Mouse (Mus musculus): ENCODE measurements around the gene Abhd6.

Abhd6 gene

DNA sequence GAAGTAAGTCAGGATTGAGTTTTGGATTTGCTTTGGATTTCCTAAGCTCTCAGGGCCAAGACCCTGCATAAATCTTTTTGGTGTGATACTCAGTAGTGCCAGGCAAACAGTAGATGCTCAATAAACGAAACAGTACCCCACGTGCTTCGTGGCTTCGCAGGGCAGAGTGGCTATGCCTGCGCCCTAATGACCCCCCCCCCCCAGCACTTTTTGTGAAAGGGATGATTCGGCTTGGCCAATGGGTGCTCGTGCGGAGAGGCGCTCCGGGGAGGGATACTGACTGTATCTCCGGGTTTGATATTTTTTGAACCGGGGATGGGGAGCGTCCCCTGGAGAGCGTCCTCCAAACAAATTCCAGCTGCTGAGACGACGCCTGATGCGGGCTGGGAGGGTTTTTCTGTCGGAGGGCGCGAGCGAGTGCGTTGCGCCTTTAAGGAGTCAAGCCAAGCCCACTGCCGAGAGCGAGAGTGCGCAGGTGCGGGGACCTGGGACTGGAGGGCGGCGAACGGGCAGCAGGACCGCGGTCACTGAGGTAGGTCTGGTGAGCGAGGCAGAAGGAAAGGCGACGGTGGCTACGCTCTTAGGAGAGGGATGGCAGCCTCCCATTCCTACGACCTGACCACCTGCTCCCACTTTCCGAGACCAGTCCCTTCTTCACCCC, at the start of gene Abhd6:
Gene Abhd6 (plus strand): TSS at position 471 of the 661 bp plus-strand sequence.
- DNase-seq, result peak; percentile 84

DNA sequence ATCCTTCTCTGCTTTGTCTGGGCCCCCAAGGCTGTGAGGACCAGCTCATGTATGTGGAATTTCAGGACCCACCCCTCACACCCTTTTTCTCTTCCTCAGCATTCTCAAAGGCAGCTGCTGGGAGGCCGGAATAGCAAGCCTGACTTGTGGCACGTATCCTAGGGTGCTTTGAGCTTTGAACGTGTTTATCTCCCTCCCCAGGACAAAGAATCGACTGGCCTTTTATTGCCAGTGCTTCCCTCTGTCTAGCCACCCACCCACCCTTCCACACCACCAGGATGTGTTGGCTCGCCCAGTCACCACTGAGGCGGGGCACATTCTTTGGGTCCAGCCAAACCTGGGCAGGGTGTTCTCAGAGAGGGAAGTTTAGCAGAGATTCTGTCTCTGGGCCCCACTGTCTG, 48.6 kb upstream of the Abhd6 start:
- DNase-seq, result no peak

DNA sequence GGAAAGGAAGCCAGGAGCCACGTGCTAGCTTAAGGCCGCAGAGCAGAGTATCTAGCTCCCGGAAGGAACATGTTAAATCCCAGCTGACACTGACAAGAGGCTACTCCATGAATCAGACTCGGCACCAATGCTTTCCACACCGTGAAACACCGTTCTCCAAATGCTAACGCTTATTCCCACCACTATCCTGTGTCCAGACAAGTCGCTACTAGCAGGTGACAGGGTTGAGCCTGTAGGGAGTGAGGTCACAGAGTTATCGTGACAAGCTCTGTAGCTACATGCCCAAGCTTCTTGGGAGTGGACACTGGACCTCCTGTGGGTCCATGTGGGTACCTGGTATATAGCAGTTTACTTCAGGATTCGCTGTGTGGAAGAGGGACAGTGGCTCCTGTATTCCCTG, 46.3 kb upstream of the Abhd6 start:
- no peak for DNase-seq

DNA sequence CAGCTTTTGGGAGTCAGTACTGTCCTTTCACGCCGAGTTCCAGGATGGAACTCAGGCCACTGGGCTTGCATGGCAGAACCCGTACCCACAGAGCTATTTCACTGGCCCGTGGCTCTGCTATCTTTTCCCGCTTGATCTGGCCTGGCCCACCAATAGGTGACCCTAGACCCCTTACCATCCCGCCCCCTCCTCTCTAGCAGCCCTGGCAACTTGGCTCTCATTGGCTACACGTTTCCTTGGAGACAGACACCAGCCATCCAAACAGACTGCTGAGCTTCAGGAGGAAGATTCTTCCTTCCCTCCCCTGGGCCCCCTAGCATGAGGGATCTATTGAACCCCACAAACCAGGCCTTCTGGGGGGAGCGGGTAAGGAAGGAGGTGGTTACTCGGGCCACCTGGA, 45.7 kb upstream of the Abhd6 start, which contains the start of gene Gm45521:
Gene Gm45521 (plus strand): TSS at position 240 of the 400 bp plus-strand sequence.
- DNase-seq, result no peak

DNA sequence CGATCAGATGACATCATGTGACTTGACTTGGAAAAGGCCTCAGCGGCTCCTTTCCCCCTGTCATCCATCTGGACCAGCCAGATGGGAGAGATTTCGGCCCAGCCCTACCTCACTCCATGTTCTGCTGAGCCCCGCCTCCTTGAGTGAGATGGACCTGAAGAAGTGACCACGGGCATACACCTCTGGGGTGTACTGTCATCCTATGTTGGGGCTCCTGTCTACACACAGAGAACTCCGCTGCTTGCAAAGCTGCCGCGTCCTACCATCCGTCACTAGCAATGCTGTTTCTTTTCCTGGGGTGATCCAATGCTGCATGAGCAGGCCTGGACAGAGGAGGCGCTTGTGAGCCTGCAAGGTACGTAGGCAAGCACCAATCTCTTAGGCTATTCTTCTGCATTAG, 42.1 kb upstream of the Abhd6 start:
- no peak for DNase-seq

DNA sequence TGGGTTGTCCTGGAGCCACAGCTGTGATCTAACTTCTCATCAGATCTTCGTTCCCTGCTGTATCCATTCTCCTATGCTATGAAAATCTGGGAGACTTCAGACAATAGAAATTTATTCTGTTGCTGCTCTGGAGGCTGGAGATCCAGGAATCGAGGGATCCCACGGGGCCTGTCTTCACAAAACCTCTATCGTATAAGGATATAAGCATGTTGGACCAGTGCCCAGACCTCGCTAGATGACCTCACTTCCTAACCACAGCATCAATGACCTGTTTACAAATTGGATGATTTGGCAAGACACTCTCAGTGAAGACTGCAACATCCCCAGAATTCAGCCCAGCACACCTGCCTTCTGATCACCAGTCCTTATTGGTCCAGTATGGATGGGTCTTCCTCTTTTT, 41.0 kb upstream of the Abhd6 start:
- DNase-seq, result no peak

DNA sequence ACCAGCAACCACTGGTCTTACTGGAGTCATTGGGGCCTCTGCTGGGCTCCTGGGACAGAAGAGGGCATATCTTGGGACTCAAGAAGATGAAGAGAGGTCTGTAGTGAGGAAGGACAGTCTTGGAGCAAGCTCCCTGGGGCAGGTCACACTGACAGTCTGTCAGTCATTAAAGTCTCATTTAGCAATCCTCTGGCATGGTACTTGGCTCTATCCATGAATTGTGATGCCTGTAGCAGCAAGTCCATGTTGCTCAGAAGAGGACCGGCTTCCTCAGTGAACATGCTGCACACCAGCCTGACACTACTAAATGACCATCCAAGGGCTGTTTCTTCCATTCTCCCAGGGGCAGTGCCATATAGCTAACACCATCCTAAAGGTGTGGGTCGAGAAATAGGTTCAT, 40.1 kb upstream of the Abhd6 start:
- no peak for DNase-seq

DNA sequence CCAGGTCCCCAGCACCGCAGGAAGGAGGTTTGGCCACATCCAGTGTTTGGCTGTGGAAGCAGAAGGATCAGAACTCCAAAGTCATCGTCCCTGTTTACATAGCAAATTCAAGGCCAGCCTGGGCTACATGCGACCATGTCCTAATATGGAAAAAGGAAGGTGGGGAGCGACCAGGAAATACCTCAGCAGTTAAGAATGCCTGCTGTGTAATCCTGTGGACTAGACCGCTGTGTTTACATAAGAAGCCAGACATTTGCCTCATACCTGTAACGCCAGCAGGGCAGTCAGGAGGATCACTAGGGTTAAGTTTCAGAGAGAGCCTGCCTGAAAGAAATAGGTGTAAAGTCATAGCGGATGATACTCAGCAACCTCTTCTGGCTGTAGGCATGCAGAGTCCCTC, 39.5 kb upstream of the Abhd6 start:
- no peak for DNase-seq

DNA sequence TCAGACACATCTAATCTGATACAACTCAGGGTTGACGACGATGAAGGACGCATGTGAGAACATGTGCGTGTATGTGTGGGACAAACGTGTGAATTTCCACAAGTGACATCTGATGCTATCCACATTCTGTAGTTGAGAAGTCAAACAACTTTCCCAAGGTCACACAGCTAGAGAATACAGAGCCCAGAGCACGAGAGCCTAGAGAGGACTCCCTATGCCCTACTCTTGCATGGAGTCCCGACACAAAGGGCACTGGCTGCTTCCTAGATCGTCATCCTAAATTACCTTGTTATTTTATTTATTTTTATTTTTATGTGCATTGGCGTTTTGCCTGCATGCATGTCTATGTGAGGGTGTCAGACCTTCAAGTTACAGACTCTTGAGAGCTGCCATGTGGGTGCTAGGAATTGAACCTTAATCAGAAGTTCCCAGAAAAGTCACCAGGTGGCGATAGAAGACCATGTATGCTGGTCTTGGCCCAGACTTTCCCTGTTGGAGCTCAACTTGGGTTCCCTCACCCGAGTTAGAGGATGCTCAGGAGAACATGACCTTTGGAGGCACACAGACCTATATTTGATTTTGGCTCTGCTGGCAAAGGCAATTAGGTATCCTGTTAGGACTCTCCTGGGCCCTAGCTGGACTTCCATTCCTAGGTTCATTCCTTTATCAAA, 38.3 kb upstream of the Abhd6 start:
- peak; percentile 82 for DNase-seq

DNA sequence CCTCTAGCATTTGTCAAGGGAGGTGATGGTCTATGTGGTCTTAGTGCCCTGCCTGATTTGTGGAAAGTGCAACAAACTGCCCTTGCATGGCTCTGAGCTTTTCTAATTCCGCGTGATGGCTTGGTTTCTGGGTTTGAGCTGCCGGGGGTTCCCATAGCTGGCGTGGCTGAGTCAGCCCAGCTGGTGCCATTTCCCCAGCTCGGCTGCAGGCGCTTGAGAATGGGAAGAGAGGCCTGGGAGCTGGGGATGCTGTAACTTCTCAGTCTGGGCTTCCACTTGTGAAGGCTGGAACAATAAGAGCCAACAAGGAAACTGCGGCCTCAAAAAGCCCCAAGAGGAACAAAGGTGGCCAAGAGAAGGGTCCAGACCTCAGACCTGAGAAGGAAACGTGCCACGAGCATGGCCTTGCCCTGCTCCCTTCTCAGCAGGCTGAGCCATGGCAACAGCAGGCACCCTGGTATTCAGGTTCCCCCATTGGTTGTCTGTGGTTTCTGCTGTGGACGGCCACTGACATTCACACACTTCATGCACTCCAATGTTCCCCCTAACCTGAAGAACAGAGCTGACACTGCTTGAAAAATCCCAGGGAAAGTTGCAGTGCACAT, 30.7 kb upstream of the Abhd6 start:
- DNase-seq, result peak; percentile 32

DNA sequence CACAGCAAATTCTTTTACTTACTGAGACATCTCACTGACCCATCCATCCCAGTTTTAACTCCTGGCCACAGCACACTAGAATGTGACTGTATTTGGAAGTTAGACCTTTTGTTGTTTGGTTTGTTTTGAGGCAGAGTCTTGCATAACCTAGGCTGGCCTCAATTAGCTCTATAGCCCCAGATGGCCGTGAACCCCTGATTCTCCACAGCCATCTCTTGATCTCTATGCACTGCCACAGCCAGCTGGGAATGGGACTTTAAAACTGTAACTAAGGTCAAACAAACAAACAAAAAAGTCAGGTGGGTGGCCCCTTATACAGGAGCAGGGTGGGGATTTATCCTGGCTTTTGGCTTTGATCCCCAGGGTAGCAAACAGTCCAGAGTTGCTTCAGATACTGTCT, 28.1 kb upstream of the Abhd6 start:
- no peak for DNase-seq

DNA sequence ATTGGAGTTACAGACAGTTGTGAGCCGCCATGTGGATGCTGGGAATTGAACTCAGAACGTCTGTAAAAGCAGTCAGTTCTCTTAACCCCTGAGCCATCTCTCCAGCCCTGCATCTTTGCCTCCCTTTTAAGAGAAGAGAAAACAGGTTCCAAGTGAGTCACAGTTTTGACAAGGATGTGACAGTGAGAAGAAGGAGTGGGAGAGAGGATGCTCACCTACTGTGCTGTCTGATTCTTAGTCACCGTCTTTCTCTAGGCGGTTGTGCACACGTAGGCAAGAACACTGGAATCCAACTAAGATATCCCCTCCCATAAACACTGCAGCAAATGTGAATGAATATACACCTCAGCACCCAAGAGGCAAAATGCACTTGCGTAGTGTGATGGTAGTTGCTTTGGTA, 27.5 kb upstream of the Abhd6 start:
- DNase-seq, result no peak

DNA sequence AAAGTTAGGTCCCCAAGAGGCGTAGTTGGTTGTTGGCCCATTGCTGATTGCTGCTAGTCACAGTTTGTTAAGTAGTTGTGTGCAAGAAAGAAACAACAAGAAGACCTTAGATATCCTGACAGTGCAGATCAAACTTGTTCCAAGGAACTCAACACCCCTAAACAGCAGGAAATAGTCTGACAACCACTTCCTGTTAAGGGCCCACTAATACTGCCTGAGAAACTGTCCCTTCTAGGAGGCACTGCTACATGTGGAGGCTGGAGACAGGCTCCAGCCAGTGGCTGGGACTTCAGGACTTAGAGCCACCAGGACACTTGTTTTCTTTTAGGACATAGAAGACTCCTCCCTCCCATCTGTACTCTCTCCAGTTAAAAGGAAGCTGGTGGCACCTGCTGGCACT, 25.2 kb upstream of the Abhd6 start:
- no peak for DNase-seq

DNA sequence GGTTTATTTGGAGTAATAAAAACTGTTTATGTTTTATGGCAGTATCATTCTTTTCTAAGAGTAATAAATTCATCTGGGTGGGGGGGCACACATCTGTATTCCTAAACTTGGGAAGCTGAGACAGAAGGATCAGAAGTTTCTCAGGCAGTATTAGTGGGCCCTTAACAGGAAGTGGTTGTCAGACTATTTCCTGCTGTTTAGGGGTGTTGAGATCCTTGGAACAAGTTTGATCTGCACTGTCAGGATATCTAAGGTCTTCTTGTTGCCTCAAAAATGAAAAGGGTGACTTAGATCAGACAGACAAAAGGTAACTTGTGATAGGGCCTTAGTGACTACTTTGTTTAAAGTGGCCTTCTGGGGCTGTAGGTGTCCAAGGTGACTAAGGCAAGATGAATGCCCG, 24.5 kb upstream of the Abhd6 start:
- no peak for DNase-seq

DNA sequence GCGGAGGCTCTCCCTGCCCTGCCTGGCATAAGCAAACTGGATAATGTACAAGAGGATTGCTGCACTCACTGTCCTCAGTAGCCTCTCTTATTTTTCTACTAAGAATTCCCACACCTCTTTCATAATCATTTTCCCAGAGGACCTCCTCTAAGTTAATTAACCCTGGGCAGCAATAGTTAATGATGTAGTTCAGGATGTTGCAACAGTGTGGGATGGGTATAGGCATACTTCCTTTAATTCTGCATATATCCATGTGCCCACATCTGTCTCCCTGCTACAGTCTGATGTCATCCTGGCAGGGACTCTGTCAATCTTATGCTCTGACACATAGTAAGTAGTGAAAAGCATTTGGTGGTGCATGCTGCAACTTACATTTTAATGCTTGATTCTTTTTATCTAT, 21.5 kb upstream of the Abhd6 start:
- DNase-seq, result no peak

DNA sequence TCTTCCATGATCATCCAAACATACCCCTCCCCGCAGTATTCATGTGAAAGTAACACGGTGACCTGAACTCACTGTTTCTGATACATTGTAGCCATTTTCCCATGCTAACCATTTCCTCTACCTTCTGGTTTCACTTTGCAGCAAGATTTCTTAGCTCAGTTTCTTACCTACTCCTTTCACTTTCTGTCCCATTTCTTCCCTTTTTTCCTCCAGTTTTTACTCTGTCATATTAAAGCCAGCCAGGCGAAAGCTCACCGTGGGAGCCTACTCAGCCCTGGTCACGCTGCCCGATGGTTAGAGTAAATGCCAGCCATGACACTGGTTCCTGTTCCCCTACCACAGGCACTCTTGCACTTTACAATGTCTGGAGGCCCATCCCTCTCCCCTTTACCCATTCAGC, 15.8 kb upstream of the Abhd6 start:
- DNase-seq, result no peak

DNA sequence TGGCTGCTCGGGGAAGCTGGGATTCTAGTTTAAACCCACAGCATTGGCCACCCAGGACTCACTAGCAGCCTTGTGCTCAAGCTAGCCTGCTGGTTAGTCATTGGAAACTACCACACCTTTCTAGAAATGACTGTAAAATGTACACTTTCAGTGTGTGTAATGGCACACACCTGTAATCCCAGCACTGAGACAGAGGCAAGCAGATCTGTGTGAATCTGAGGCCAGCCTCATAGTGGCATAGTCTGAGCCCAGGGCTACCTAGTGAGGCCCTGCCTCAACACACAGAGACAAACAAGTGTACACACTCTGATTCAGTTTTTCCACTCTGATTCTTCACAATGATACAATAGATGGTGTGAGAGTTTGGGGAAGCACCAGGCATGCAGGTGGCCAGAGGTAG, 13.3 kb upstream of the Abhd6 start:
- no peak for DNase-seq

DNA sequence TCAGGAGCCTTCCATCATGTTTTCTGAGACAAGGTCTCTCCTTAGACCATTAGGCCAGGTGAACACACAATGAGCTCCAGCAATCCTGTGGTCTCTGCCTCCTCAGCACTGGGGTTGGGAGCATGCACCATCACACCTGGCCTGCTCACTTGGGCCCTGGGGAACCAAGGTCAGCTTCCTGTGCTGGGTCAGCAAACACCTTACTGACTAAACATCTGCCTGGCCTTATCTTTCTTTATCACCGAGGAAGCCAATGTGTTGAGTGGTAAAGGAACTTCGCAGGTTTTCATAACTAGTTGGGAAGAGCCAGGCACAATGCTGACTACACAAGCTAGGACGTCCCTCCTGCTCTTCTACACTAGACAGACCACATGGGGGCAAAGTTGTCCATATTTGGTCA, 12.7 kb upstream of the Abhd6 start:
- DNase-seq, result no peak

DNA sequence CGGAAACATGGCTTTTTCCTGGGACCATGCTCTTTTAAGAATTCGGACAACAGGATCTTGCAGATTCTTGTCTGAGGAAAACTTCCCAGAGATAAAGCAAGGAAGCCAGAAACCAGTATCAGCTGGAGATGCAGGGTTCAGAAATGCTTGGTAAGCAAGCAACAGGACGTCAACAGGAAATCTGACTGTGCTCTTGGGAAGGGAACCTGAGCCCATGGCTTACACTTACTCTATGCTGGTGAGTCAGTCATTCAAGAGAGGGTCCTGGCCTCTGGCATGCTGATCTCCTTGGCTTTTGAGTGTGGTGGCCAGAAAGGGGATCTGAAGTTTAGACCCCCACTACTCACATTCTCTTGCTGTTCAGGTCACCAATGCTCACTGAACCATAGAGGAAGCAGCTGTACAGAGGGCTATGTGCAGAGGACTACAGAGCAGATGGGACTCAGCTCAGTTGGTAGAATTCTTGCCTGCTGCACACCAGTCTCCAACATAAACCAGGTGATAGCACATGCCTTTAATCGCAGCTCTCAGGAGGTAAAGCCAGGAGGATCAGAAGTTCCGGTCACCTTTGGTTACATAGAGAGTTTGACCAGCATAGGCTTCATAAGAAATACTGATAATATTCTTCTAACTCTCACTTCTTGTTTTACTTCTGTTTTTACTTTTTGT, 11.5 kb upstream of the Abhd6 start:
- no peak for DNase-seq

DNA sequence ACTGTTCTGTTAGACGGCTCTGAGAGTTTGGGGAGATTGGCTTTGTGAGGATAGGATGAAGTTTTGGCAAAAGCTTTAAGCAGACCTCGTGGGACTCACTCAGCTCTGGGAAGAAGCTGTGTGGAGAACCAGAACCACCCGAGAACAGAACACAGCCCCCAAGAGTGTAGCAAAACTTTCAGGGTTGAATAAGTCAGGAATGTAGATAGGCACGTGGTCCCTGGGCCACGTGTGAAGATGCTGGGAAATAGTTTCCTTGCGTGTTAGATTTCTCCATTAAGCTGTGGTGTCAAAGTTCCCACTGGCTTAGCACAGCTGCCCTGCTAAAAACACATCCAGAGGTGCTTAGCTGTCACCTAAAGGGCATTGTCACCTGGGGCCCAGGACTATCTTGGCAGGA, 10.5 kb upstream of the Abhd6 start:
- no peak for DNase-seq

DNA sequence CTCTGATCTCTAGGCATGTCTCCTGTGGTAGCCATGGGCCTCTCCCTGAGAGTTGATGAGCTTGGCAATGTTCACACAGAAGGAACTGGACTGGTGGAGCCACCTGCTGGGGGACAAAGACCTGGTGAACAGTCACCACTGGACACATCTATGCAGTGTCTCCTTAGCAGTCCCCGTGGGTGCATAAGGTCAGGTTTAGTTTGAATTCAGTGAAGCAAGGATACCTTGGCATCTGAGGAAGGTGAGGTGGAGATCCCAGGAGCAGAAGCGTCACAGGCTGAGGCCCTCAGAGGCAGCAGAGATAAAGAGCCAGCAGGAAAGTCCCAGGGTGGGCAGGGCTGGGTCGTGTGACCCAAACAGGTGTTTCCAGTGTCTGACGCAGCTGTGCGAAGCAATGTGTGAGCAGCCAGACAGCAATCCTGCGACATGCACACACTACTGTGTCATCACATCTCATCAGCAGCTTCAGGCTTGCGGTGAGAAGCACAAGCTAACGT, 8.4 kb upstream of the Abhd6 start, which contains the start of gene Dnase1l3:
Gene Dnase1l3 (minus strand): TSS at position 303 of the 497 bp plus-strand sequence.
- peak; percentile 62 for DNase-seq

DNA sequence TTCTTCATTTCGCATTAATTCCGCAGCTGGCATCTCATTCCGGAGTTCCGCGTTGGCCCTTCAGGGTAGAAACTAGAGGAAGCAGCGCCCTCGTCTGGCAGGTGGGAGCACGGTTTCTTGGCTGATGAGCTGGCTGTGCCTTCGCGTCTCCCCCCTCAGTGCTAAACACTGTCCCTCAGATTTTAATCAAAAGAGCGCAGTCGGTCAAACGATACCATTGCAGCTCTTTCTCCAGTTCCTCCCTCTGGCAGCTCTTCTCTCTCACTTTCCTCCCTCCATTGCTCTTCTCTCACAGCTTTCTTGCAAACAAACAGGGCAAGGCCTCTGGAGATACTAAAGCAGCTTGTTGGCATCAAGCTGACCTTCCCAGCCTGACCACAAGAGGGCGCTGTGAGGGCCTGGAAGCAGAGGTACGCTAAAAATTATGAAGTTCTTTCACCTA, 5.4 kb upstream of the Abhd6 start:
- DNase-seq, result peak; percentile 91

DNA sequence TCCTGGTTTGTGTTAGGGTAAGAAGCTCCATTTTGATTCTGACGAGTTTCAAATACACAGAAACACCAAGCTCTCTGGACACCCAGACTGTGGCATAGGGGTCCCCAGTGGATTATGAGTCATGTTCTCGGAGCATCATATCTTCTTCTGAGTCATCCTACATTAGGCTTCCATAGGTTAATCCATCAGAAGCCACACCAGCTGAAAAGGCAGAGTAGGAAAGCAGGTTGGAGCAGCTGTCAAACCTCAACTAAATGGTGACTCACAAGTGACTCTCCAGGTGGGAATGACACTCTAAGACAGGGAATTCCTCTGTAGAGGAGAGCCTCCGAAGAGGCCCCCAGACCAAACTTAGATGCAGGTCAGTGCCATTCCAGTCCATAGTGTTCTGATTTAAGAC, 3.7 kb upstream of the Abhd6 start:
- DNase-seq, result no peak

DNA sequence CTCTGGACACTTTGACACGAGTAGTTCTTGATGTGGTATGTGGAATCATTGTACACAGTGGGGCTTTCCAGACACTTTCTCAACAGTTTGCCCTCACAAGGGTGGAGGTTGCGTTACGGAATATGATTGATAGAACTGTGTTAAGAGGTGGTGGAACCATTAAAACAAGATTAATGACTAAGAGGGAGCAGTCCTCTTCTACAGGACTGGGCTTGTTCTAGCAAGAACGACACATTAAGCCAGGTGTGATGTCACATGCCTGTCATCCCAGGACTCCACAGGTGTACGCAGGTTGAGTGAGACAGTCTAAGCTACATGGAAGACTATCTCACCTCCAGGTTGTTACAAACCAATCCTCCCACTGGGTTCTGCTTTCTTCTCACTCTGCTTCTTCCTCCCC, 3.3 kb upstream of the Abhd6 start:
- no peak for DNase-seq
